Comparison of ENCODE assay signal across 31 mouse cellular contexts in genomic region chr15:38422741-38423140, GRCm38 (mm10).
DNase-seq lines count a peak whose midpoint lies in the region; ATAC-seq and TF ChIP-seq lines count a peak whose summit lies in the region.
"Had no signal": no experiment of that assay in that cellular context is flagged by ENCODE, and none has a peak within 500 bp of the region (broad histone marks: within the 10 kb centered on the region; RNA-seq: fewer than 3 reads in every experiment).

No protein-coding gene starts in this region.

- H3K4me2 ChIP-seq in midbrain, embryonic 11.5 days = no peak overlapping the region
- H3K4me2 ChIP-seq: embryonic facial prominence, embryonic 13.5 days; heart, embryonic 13.5 days; hindbrain, embryonic 13.5 days; kidney, embryonic 15.5 days; midbrain, embryonic 15.5 days; neural tube, embryonic 15.5 days; stomach, embryonic 15.5 days had no signal

- H3K4me1 ChIP-seq in kidney, adult 2 months (ENCODE audit: control insufficient read depth, insufficient read depth, low read length) = peaks cover 3% of the 10 kb centered on the region; the same call in 1 of the 2 replicates
- H3K4me1 ChIP-seq in midbrain, embryonic 10.5 days = peaks cover 7% of the 10 kb centered on the region; the same call in 1 of the 2 replicates
- H3K4me1 ChIP-seq in midbrain, embryonic 11.5 days (ENCODE audit: control insufficient read depth, insufficient read depth, low read length) = no peaks in the 10 kb centered on the region
- H3K4me1 ChIP-seq: midbrain, embryonic 15.5 days had no signal

- no peaks in the 10 kb centered on the region for H3K27me3 ChIP-seq in kidney, adult 2 months (replicated peaks; ENCODE audit: control insufficient read depth, insufficient read depth, low read length)
- no peaks in the 10 kb centered on the region for H3K27me3 ChIP-seq in midbrain, embryonic 10.5 days (ENCODE audit: low read depth, poor library complexity, severe bottlenecking)
- no peaks in the 10 kb centered on the region for H3K27me3 ChIP-seq in midbrain, embryonic 11.5 days (ENCODE audit: control insufficient read depth, insufficient read depth, low read length)
- H3K27me3 ChIP-seq: embryonic facial prominence, embryonic 13.5 days; heart, embryonic 13.5 days; hindbrain, embryonic 13.5 days; kidney, embryonic 15.5 days; midbrain, embryonic 15.5 days; neural tube, embryonic 15.5 days; stomach, embryonic 15.5 days had no signal

- DNase-seq in heart, adult 11 months = peak; percentile 92
- DNase-seq in heart, postnatal 4 days = no peak
- peak; percentile 17 for DNase-seq in kidney, adult 2 months
- no peak for DNase-seq in kidney, postnatal 4 days
- peak; percentile 9 for DNase-seq in midbrain, embryonic 10.5 days (ENCODE audit: low spot score)
- DNase-seq in midbrain, embryonic 11.5 days (ENCODE audit: low spot score, missing footprints) = no peak
- peak; percentile 27 for DNase-seq in skeletal muscle tissue, adult 2 months (ENCODE audit: low read depth, low spot score)
- DNase-seq: cerebellum, adult 11-12 months; cerebellum, adult 9-11 months; embryo, embryonic 11 days; forebrain, postnatal 0 days; gastrocnemius, postnatal 14 days; heart, postnatal 36 days; kidney, adult 11 months; kidney, postnatal 25 days; retina, postnatal 1 day; right cerebral cortex, postnatal 14 days; thymus, postnatal 14 days had no signal

- H3K27ac ChIP-seq in kidney, adult 2 months (ENCODE audit: insufficient read depth, low read depth, low read length) = no peak overlapping the region
- no peak overlapping the region for H3K27ac ChIP-seq in midbrain, embryonic 10.5 days (replicated peaks)
- H3K27ac ChIP-seq in midbrain, embryonic 11.5 days (ENCODE audit: low read depth, low read length) = no peak overlapping the region
- H3K27ac ChIP-seq: heart, embryonic 13.5 days; hindbrain, embryonic 13.5 days; kidney, embryonic 15.5 days; layer of hippocampus, adult 2 months; left cerebral cortex, adult 2 months; macrophage; midbrain, embryonic 15.5 days; neural tube, embryonic 15.5 days; stomach, embryonic 15.5 days had no signal

- no peaks in the 10 kb centered on the region for H3K36me3 ChIP-seq in kidney, adult 2 months (ENCODE audit: control insufficient read depth, insufficient read depth, low read length)
- no peaks in the 10 kb centered on the region for H3K36me3 ChIP-seq in midbrain, embryonic 10.5 days
- H3K36me3 ChIP-seq in midbrain, embryonic 11.5 days (ENCODE audit: control insufficient read depth, insufficient read depth, low read length) = no peaks in the 10 kb centered on the region
- H3K36me3 ChIP-seq: embryonic facial prominence, embryonic 13.5 days; heart, embryonic 13.5 days; hindbrain, embryonic 13.5 days; kidney, embryonic 15.5 days; midbrain, embryonic 15.5 days; neural tube, embryonic 15.5 days; stomach, embryonic 15.5 days had no signal

- H3K4me3 ChIP-seq in kidney, adult 2 months (ENCODE audit: insufficient read depth, low read depth, low read length) = no peak overlapping the region
- H3K4me3 ChIP-seq in midbrain, embryonic 10.5 days = no peak overlapping the region
- no peak overlapping the region for H3K4me3 ChIP-seq in midbrain, embryonic 11.5 days (ENCODE audit: low read depth, low read length)
- H3K4me3 ChIP-seq: embryonic facial prominence, embryonic 13.5 days; erythroblast, embryonic 14.5 days; heart, embryonic 13.5 days; hindbrain, embryonic 13.5 days; kidney, embryonic 15.5 days; layer of hippocampus, adult 2 months; left cerebral cortex, adult 2 months; midbrain, embryonic 15.5 days; neural tube, embryonic 15.5 days; stomach, embryonic 15.5 days had no signal

- H3K9me3 ChIP-seq in midbrain, embryonic 10.5 days (replicated peaks) = no peaks in the 10 kb centered on the region
- no peaks in the 10 kb centered on the region for H3K9me3 ChIP-seq in midbrain, embryonic 11.5 days (ENCODE audit: control insufficient read depth, low read length)
- H3K9me3 ChIP-seq: embryonic facial prominence, embryonic 13.5 days; heart, embryonic 13.5 days; hindbrain, embryonic 13.5 days; kidney, embryonic 15.5 days; midbrain, embryonic 15.5 days; neural tube, embryonic 15.5 days; stomach, embryonic 15.5 days had no signal

- no peak for ATAC-seq in midbrain, embryonic 11.5 days (ENCODE audit: low FRiP score)
- ATAC-seq: CD4-positive, CD25-positive, alpha-beta regulatory T cell, adult 4 months; forebrain, postnatal 0 days; lung, postnatal 0 days; midbrain, embryonic 15.5 days had no signal

- TF ChIP-seq CTCF in kidney, adult 2 months (conservative IDR thresholded peaks at IDR 0.05; ENCODE audit: insufficient read depth, insufficient read length, low read depth, low read length) = no peak

- no peak overlapping the region for H3K9ac ChIP-seq in midbrain, embryonic 11.5 days (ENCODE audit: low read length)
- H3K9ac ChIP-seq: embryonic facial prominence, embryonic 13.5 days; forebrain, postnatal 0 days; heart, embryonic 13.5 days; hindbrain, embryonic 13.5 days; kidney, embryonic 15.5 days; midbrain, embryonic 15.5 days; neural tube, embryonic 15.5 days; stomach, embryonic 15.5 days had no signal

- WGBS in kidney, adult 2 months = 69% methylated on average over 6 of the region's 6 CpGs
- WGBS in midbrain, embryonic 10.5 days = 83% methylated on average over 6 of the region's 6 CpGs
- 80% methylated on average over 6 of the region's 6 CpGs for WGBS in midbrain, embryonic 11.5 days

- no peak for TF ChIP-seq POLR2A in kidney, adult 2 months (IDR thresholded peaks at IDR 0.05; ENCODE audit: low read depth, low read length)

Comparison
In these comparisons a context has a peak if more than half of its experiments do, and no peak if none do; other contexts are left out.
1. DNase-seq: peak in heart, adult 11 months (single experiment), kidney, adult 2 months (single experiment), midbrain, embryonic 10.5 days (single experiment) and skeletal muscle tissue, adult 2 months (single experiment); none in heart, postnatal 4 days (single experiment), kidney, postnatal 4 days (0 of 2) and midbrain, embryonic 11.5 days (single experiment).